Mouse (Mus musculus) liver, embryonic 11.5 days (tissue): Measurements from ENCODE around the gene Eya3. TPM values are rescaled to one million over a fixed set of nuclear protein-coding genes. Genes with fewer than 3 reads are reported as not detected.

Experiments used
- ATAC-seq: fragments of 200-750 bp; cut with Nextera tagmentation; replicated peaks from 2 replicates; pipeline ENCODE4 v1.8.0; 2017; ENCODE audit warnings: moderate number of reproducible peaks, mild to moderate bottlenecking, moderate TSS enrichment, moderate library complexity; ENCODE audit not compliant: low FRiP score
- DNase-seq: peaks from one replicate; pipeline ENCODE4 v3.0.0-alpha.2; 2017; ENCODE audit warnings: low spot score
- H3K27ac ChIP-seq: fragments of 300-500 bp; sonication (generic); 2 replicates; pipeline ENCODE4 v1.5.1; 2014; ENCODE audit warnings: mild to moderate bottlenecking, low read depth, low read length, control low read depth
- H3K27me3 ChIP-seq: fragments of 300-500 bp; sonication (generic); replicated peaks from 2 replicates; pipeline ENCODE4 v1.6.1; 2014; ENCODE audit warnings: low read length, mixed read lengths; ENCODE audit not compliant: control insufficient read depth, insufficient read depth
- H3K36me3 ChIP-seq: fragments of 300-500 bp; sonication (generic); 2 replicates; pipeline ENCODE4 v1.6.1; 2014; ENCODE audit warnings: mild to moderate bottlenecking, low read length, moderate library complexity, mixed read lengths; ENCODE audit not compliant: control insufficient read depth, insufficient read depth
- H3K4me1 ChIP-seq: fragments of 300-500 bp; sonication (generic); replicated peaks from 2 replicates; pipeline ENCODE4 v1.6.1; 2014; ENCODE audit warnings: low read length, mixed read lengths; ENCODE audit not compliant: control insufficient read depth, insufficient read depth
- H3K4me2 ChIP-seq: fragments of 300-500 bp; sonication (generic); 2 replicates; pipeline ENCODE4 v1.6.1; 2014; ENCODE audit warnings: mild to moderate bottlenecking, control low read depth, moderate library complexity
- H3K4me3 ChIP-seq: fragments of 300-500 bp; sonication (generic); 2 replicates; pipeline ENCODE4 v1.5.1; 2014; ENCODE audit warnings: low read depth, low read length, control low read depth
- H3K9ac ChIP-seq: fragments of 300-500 bp; sonication (generic); 2 replicates; pipeline ENCODE4 v1.6.1; 2014; ENCODE audit warnings: low read depth, low read length, control low read depth
- H3K9me3 ChIP-seq: fragments of 300-500 bp; sonication (generic); 2 replicates; pipeline ENCODE4 v1.6.1; 2016; ENCODE audit warnings: low read length, inconsistent platforms, mixed read lengths; ENCODE audit not compliant: control insufficient read depth
- WGBS: fragments of 180-500 bp; shearing (Covaris S2); extraction: QIAGEN DNeasy Blood & Tissue Kit; methylation state at CpG from one replicate; pipeline ENCODE4 v1.1.7; 2014; 5-methylcytosine and 5-hydroxymethylcytosine counted together
- polyA plus RNA-seq: library from polyadenylated mRNA; unstranded; fragments of >200 nt; fragmentation: Nextera tagmentation; extraction: Ambion mirVana; gene quantifications from 2 replicates; pipeline ENCODE4 v1.2.1, GENCODE M21; 2014

Gene Eya3
- polyA plus RNA-seq, 1 experiment from 2014 or later: 29.7 TPM

- Histone ChIP-seq H3K36me3 (0 out of 2 replicates have a peak, but pooled peaks cover 3% of the 10 kb centered on the region), H3K27ac (no peak overlapping the region), H3K9ac (no peak overlapping the region), H3K9me3 (no peaks in the 10 kb centered on the region), H3K27me3 (no peaks in the 10 kb centered on the region), H3K4me2 (no peak overlapping the region), H3K4me1 (peaks cover 5% of the 10 kb centered on the region), H3K4me3 (no peak overlapping the region)
- DNase-seq (no peak), ATAC-seq (no peak)
- WGBS: 81% methylated on average over 3 of the region's 3 CpGs
Observed at GRCm38 (mm10) chr4:132653799-132654198, 15.0 kb downstream of the Eya3 start.

GRCm38 (mm10) chr4:132655290-132655689 lies 16.5 kb downstream of the Eya3 start:
- Histone ChIP-seq H3K4me1 (peaks cover 5% of the 10 kb centered on the region), H3K4me2 (no peak overlapping the region), H3K4me3 (no peak overlapping the region), H3K9ac (no peak overlapping the region), H3K36me3 (0 out of 2 replicates have a peak, but pooled peaks cover 3% of the 10 kb centered on the region), H3K27me3 (no peaks in the 10 kb centered on the region), H3K9me3 (no peaks in the 10 kb centered on the region), H3K27ac (no peak overlapping the region)
- no peak for DNase-seq
- ATAC-seq: no peak
- WGBS: 87% methylated on average over 5 of the region's 5 CpGs

- Histone ChIP-seq H3K9ac (no peak overlapping the region), H3K9me3 (no peaks in the 10 kb centered on the region), H3K36me3 (peaks cover 8% of the 10 kb centered on the region; the same call in 1 of the 2 replicates), H3K4me1 (no peaks in the 10 kb centered on the region), H3K27me3 (no peaks in the 10 kb centered on the region), H3K4me2 (no peak overlapping the region), H3K27ac (no peak overlapping the region), H3K4me3 (no peak overlapping the region)
- 87% methylated on average over 7 of the region's 7 CpGs for WGBS
- ATAC-seq (no peak), DNase-seq (no peak)
Observed at GRCm38 (mm10) chr4:132659106-132659505, 20.3 kb downstream of the Eya3 start.

- Histone ChIP-seq H3K9ac (no peak overlapping the region), H3K4me1 (no peaks in the 10 kb centered on the region), H3K4me2 (no peak overlapping the region), H3K27ac (no peak overlapping the region), H3K9me3 (no peaks in the 10 kb centered on the region), H3K27me3 (no peaks in the 10 kb centered on the region), H3K4me3 (no peak overlapping the region), H3K36me3 (peaks cover 27% of the 10 kb centered on the region)
- no peak for DNase-seq
- no peak for ATAC-seq
- 93% methylated on average over 5 of the region's 5 CpGs for WGBS
Observed at GRCm38 (mm10) chr4:132672697-132673096, 33.9 kb downstream of the Eya3 start.

GRCm38 (mm10) chr4:132676771-132677539 lies 38.2 kb downstream of the Eya3 start:
- Histone ChIP-seq H3K9ac (no peak overlapping the region), H3K27ac (no peak overlapping the region), H3K4me3 (no peak overlapping the region), H3K27me3 (no peaks in the 10 kb centered on the region), H3K36me3 (peaks cover 14% of the 10 kb centered on the region), H3K4me1 (no peaks in the 10 kb centered on the region), H3K4me2 (no peak overlapping the region), H3K9me3 (no peaks in the 10 kb centered on the region)
- WGBS: 86% methylated on average over 7 of the region's 7 CpGs
- DNase-seq (no peak), ATAC-seq (no peak)

- H3K27me3 ChIP-seq: no peaks in the 10 kb centered on the region
- peaks cover 21% of the 10 kb centered on the region for H3K36me3 ChIP-seq
- no peak for ATAC-seq
- no peak for DNase-seq
- H3K4me2 ChIP-seq: no peak overlapping the region
- no peaks in the 10 kb centered on the region for H3K9me3 ChIP-seq
- 86% methylated on average over 2 of the region's 2 CpGs for WGBS
- no peaks in the 10 kb centered on the region for H3K4me1 ChIP-seq
- no peak overlapping the region for H3K27ac ChIP-seq
- no peak overlapping the region for H3K9ac ChIP-seq
- no peak overlapping the region for H3K4me3 ChIP-seq
Observed at GRCm38 (mm10) chr4:132689634-132690033, 50.8 kb downstream of the Eya3 start.

GRCm38 (mm10) chr4:132693366-132693765 lies 54.6 kb downstream of the Eya3 start:
- H3K9ac ChIP-seq: no peak overlapping the region
- no peak overlapping the region for H3K27ac ChIP-seq
- DNase-seq: no peak
- H3K4me2 ChIP-seq: no peak overlapping the region
- 91% methylated on average over 3 of the region's 3 CpGs for WGBS
- ATAC-seq: no peak
- no peaks in the 10 kb centered on the region for H3K9me3 ChIP-seq
- peaks cover 32% of the 10 kb centered on the region for H3K36me3 ChIP-seq
- H3K27me3 ChIP-seq: no peaks in the 10 kb centered on the region
- H3K4me3 ChIP-seq: no peak overlapping the region
- H3K4me1 ChIP-seq: no peaks in the 10 kb centered on the region

GRCm38 (mm10) chr4:132702076-132702475 lies 63.3 kb downstream of the Eya3 start:
- H3K27me3 ChIP-seq: no peaks in the 10 kb centered on the region
- no peaks in the 10 kb centered on the region for H3K4me1 ChIP-seq
- no peak overlapping the region for H3K4me3 ChIP-seq
- no peak overlapping the region for H3K27ac ChIP-seq
- WGBS: 98% methylated on average over 5 of the region's 5 CpGs
- H3K36me3 ChIP-seq: peaks cover 36% of the 10 kb centered on the region
- H3K9ac ChIP-seq: no peak overlapping the region
- DNase-seq: no peak
- H3K9me3 ChIP-seq: no peaks in the 10 kb centered on the region
- H3K4me2 ChIP-seq: no peak overlapping the region
- ATAC-seq: no peak

- Histone ChIP-seq H3K9ac (no peak overlapping the region), H3K4me2 (no peak overlapping the region), H3K4me3 (no peak overlapping the region), H3K27me3 (no peaks in the 10 kb centered on the region), H3K4me1 (no peaks in the 10 kb centered on the region), H3K27ac (no peak overlapping the region), H3K9me3 (no peaks in the 10 kb centered on the region), H3K36me3 (peaks cover 52% of the 10 kb centered on the region)
- ATAC-seq (no peak), DNase-seq (no peak)
- WGBS: 90% methylated on average over 8 of the region's 8 CpGs
Observed at GRCm38 (mm10) chr4:132706885-132707284, 68.1 kb downstream of the Eya3 start.
